Mouse (Mus musculus) olfactory bulb, adult 2 months (tissue): ENCODE measurements at regions not wholly inside any gene's neighbourhood (a gene's known extent, or its start where the extent isn't known, plus 50 kb on each side); places are given as distances from the start of the nearest gene placed in this dataset.

Source experiments
- CTCF ChIP-seq: fragments of 200-500 bp; IDR thresholded peaks from 2 replicates; pipeline ENCODE4 v1.5.1; 2012; ENCODE audit warnings: low read depth, mild to moderate bottlenecking, low read length, moderate library complexity; ENCODE audit not compliant: insufficient read depth
- POLR2A ChIP-seq: fragments of 200-500 bp; IDR thresholded peaks from 2 replicates; pipeline ENCODE4 v1.6.1; 2012; ENCODE audit warnings: mild to moderate bottlenecking, low read depth, low read length, moderate library complexity; ENCODE audit not compliant: insufficient read depth

DNA sequence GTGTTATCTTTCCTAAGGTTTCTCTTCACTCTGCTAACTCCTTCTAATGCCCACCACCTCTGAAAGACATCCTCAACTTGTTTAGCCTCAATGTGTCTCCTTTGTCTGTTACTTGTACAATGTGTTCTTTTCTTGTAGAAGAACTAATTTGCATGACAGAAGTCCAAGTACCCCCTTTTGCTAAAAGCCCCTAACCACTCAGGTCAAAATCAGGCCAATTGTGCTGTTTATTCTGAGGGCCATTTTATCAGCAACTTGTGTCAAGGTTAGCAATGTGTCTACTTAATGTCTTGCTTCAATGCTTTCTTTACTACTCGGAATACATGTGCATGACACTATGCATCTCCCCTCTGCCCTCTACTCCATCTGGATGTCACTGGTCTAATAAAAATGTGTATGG is 107.3 kb upstream of the Paqr3 start:
- TF ChIP-seq CTCF (no peak), POLR2A (no peak)
